Mouse (Mus musculus): ENCODE measurements around the gene Dock9. TPM values are rescaled to one million over a fixed set of nuclear protein-coding genes. Genes with fewer than 3 reads are reported as not detected.
"Not testable (repeated sequence)": the region's sequence is repeated elsewhere in the genome, so short reads cannot be mapped to it uniquely, and the experiment has no call there.

The Dock9 gene
- total RNA-seq, 2 experiments from 2014 or later = 20.9 to 27.5 TPM

DNA sequence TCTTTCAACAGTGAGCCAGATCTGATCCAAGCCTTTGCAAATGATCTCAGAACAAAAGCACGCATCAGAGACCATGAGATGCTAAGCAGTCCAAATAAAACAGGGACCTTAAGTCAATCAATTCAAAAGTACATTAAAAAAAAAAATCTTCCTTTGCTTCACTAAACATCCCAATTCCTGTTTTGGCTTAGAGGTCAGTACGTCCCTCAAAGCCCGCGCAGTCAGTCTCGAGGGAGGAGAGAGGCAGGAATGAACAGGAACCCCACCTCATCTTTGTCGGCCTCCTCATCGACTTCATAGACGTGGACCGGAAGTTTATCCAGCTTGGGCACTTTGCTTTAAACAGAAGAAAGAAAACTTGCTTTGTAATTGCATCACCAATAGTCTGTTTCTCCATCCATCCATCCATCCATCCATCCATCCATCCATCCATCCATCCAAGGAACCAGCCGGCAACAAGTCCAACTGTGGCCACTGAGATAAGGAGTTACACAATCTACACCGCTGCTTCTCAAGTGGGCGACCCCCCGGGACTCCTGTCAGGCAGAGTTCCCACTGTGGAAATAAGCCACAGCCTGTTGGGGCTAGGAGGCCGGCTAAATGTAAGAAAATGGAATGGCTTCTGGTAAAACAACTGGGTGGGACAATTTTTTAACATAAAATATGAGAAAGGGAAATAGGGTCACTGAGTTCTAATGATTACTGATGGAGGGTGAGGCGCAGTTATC lies 137.3 kb downstream of the Dock9 start:
- no peak for DNase-seq

DNA sequence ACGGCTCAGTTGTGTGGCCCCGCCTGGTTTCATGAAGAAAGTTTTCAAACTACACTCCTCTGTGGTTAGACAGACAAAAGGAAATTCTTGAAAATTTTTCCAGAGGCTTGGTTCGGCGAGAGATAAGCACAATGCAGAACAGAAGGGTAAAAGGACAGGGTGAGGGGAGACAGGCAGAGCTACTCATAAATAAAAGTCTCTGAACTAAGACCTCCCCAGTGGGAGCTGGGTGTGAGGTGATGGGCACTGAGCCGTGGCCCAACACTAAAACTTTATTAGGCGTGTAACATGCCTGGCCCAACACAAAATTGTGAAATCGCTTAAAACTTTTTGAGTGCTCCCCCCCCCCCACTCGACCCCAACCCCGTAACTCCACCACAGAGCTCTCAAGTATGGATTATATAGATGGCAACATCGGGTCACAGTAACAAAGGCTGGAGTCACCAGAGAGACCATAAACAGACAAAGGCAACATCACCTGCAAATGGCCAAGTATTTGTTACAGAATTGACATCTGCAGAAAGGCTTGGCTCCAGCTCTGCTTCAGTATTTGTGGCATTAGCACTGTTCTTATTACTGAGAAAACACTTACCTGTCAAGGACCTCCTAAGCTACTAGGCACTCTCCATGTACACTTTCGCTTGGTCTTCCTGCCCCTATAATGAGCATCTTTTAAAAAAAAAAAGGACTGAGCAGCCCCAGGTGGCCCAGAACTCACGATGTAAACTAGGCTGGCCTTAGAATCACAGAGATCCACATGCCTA lies 138.4 kb downstream of the Dock9 start:
- no peak for DNase-seq

- no peak for DNase-seq
These were observed 139.1 kb downstream of the Dock9 start for GRCm38 (mm10) chr14:121658537-121658936.

DNA sequence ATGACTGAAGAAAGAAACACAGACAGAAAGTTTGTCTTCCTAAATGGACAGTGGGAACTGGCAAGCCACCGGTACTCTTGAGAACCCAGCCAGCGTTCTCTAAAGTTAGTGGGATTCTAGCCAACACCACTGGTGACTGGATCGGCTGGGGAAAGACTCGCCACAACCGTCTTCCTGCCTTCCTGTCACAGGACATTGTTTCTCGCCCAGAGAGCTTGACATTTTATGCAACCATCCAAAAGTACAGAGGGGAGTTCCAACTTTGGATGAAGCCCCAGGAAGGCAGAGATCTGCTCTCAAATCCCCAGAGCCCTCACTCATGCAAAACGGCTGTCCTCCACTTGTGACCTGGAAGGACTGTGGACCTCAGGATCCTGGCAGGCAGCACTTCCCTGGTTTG lies 140.0 kb downstream of the Dock9 start:
- DNase-seq = no peak

DNA sequence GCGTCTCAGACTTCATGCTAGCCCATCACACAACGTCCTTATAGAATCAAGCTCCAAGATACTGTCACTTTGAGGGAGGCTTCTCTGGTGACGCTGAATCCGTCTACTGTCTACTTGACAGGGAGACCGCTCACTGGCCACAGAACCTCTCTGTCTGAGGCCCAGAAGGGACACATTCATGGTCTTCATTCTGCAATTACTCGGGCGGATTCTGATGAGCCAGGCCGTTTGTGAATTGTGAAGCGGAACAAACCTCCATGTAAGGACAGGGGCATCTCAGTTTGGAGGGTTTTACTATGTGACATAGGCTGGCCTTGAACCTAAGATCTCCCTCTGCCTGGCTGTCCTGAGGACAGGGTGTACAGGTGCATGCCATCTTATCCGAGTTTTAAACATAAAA lies 140.7 kb downstream of the Dock9 start:
- DNase-seq = no peak

DNA sequence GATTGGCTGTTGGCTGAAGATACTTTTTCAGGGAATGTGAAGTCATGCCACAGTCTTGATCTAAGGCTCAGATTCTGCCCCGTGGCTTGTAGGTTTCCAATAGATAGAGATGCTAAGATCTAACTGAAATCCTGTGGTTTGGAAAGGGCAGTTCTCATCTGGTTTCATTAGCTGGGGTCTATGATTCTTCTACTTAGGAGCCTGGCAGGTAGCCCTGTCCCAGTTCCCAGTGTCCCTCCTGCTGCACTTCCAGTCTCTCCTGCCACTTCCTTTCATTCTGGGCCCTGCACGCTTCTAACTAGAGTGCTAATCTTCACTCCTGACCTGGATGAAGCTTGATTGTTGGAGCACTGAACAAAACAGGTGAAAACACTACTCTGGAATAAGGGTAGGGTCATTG lies 142.7 kb downstream of the Dock9 start:
- no peak for DNase-seq

DNA sequence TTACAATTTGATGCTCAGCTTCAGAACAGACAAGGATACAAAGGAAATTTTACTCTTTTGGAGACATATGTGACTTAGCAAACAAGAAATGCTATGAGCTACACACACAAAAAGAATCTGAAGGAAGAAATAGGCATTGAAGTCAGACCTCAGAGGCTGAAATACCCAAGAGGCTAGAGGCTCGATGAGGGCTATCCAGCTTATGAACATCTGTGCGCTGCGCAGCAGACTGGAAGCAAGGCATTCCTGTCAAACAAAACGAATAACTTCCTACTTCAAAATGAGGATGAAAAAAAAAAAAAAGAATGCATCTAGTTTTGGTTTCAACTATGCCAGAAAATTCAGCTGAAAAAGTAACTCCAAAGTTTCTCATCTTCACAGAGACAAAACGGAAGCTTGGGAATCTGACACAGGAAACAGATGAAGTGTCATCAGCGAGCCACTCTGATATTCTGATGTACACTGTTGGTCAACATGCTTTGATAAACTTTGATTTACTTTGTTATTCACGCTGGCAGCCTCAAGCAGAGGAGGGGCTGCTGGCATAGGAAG lies 143.1 kb downstream of the Dock9 start:
- DNase-seq = no peak

DNA sequence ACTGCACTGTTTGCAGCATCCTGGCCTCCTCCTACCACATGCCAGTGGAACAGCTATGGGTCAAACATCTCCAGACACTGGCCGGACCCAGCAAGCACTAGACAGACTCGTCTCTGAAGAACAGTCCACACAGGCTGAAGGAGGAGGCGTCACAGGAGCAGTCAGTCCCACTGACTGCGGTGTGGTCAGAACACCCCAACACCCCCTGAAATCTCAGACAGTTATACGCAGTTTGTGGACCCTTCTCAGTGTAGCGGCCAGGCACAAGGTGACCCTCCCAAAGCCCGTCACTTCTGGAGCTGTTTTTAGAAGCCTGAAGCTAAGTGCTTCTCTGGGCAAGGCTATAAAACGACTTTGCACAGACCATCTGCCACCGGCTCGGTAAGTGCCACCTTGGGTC lies 143.9 kb downstream of the Dock9 start:
- no peak for DNase-seq

DNA sequence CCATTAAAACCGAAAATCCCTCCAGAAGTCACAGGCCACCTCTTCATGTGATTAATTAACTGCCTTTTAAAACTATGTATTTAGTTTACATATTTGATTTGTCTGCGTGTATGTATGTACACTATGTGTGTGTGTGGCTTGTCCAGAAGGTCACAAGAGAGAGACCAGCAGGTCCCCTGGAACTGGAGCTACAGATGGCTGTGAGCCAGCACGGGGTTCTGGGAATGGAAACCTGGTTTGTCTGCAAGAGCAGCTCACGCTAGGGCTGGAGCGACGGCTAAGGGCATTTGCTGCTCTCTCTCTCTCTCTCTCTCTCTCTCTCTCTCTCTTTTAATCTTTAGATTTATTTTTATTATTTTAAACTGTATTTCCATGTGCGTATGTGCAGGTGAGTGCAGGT lies 144.4 kb downstream of the Dock9 start:
- no peak for DNase-seq

DNA sequence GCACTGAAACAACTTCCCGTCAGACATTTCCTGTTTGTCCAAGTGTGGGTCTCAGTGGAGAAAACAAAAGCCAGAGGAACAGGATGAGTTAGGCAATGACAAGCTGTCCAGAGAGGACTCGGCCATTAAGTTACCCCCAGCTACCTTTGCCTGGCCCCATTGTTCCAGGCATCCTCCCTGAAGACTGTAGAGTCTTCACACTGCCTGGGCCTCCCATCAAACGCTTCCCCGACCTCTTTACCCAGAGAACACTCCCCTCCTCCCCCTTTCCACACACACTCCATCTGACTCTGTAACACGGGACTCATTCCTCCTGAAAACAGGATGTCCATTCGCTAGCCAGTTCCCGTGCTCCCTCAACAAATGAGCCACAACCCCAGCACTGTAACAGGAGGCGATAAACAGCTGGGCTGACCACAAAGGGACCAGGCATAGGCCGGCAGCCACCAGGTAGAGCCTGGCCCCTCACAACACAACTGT lies 149.0 kb downstream of the Dock9 start:
- DNase-seq = no peak

DNA sequence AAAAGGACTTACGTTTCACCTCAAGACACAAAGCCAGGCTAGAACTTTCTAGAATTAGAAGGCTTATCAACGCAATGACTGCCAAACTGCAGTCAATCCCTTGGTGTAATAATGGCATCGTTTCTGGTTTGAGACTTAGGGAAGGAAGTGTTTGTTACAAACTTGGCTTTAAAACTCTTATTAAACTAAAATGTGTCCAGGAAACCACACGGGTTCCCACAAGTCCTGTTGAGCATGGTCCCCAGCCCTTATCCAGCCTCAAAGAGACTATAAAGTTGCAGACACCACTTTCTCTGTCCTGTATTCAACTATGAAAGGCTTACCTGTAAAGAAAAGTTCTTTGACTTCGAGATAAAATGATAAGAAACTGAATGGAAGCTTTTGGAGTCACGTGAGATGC lies 149.9 kb downstream of the Dock9 start:
- no peak for DNase-seq

GRCm38 (mm10) chr14:121646617-121647016 lies 151.0 kb downstream of the Dock9 start:
- DNase-seq = peak; percentile 49 to 62

DNA sequence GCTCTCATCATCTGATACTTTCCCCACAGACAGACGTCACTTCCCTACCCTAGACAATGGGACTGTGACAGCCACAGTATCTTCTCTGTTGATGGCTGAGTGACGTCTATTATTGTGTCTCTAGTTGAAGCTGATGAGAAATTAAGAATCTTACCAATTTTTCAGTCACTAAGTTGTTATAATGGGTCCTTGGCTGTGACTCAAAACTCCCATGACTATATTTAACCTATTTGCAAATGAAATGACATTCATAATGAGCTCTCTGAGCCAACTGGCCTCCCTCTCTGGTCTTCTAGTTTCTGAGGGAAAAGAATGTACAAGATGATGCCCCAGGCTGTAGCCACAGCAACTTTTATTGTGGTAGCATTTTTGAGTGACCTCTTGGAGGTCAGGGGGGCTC lies 153.3 kb downstream of the Dock9 start:
- DNase-seq = no peak

- DNase-seq = no peak
These were observed 156.4 kb downstream of the Dock9 start for GRCm38 (mm10) chr14:121641271-121641670.

DNA sequence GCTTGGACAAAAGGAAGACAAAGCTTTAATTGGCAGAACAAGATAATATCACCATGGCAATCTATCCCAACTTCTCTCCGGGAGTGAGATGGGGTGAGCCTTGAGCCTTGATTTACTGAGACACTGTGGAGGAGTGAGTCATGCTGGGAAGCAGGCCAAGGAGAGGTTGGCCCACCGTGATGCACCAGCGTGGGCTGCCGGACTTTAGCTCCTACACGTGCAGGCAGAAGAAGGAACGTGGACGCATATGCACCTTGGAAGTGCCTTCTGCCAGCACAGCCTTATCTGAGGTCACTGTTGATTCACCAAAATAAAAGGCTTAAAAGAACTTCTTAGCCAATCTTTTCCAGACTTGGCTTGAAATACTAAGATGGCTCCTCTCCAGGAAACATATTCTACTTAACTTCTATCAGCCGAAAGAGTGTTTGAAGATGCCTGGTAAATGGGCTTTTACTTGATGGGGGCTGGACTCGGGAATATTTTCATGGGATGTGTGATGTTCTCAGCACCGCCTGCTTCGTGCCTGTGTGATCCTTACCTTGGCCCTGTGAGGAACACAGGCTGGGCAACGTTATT lies 160.6 kb downstream of the Dock9 start:
- DNase-seq = peak; percentile 80 to 83

GRCm38 (mm10) chr14:121634736-121635430 lies 162.8 kb downstream of the Dock9 start:
- DNase-seq = no peak

DNA sequence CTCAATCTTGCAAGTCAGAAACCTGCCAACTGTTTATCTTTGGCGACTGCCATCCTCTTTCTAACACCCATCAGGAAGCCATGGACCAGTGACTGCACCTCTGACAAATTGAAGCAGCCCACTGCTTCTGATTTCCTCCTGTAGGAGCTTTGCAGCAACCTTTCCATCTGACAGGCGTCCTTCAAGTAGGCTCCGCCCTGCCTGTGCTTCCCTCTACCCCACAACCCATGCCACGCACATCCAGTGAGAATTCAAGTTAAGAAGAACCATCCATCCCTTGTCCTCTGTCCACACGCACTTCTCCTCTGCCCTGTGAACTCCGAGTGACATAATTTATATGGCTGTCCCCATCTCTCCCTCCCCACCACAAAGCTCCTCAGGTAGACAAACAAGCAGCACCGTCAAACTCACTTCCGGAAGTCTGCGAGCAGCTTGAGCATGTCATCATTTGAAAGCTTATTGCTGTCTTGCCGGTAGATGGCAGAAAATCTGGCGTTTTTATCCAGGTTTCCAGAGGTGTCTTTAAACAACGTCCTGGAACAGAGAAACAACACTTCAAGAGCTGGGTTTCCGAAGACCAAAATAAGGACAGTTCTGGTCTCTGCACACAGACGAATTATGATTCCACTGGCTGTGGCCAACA lies 163.4 kb downstream of the Dock9 start:
- no peak for DNase-seq

- DNase-seq = no peak
These were observed 165.7 kb downstream of the Dock9 start for GRCm38 (mm10) chr14:121631934-121632333.

GRCm38 (mm10) chr14:121626741-121627140 lies 170.9 kb downstream of the Dock9 start:
- DNase-seq = no peak

DNA sequence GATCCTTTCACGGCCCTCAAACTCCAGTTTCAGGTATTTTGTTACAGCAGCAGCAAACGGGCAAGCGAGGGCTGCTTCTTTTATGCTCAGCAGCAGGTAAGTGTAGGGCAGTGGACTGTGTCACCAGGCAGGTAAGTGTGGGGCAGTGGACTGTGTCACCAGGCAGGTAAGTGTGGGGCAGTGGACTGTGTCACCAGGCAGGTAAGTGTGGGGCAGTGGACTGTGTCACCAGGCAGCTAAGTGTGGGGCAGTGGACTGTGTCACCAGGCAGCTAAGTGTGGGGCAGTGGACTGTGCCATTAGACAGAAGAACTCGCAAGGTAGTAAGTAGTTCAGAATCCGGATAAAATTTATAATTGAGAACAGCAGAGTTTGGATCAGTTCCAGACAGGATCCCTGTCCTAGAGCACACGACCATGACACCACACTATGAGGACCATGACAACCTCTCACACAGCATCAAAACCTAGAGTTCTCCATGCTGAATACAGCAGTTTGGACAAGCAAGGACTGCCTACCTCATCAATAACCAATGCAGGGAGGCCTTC lies 173.6 kb downstream of the Dock9 start:
- DNase-seq = not testable (repeated sequence)

DNA sequence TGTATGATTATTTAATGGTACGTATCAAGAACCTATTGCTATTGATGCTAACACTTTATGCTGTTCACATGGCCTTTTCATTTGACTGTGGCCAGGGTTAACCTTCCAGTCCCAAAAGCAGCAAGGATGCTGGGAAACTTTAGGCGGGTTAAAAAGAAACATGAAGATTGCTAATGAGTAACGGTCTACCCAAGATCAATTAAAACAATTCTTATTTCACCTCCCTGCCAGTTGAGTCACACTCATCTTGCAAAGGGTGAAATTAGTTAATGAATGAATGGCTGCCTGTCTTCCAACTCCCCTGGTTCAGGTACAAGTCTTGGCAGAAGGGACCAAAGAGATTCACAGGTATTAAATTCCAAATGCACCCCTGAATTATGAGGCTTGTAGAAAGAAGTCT lies 175.8 kb downstream of the Dock9 start:
- no peak for DNase-seq
